Mouse (Mus musculus) effector memory CD4-positive, alpha-beta T cell, adult 5 months (primary cell): ENCODE measurements around the gene Kcnj14. TPM values are rescaled to one million over a fixed set of nuclear protein-coding genes. Genes with fewer than 3 reads are reported as not detected.

Experiments
- polyA plus RNA-seq: library from polyadenylated mRNA; unstranded; fragments of 100-300 nt; shearing (Covaris generic); gene quantifications from one replicate; pipeline ENCODE4 v1.2.1, GENCODE M21; 2017

The Kcnj14 gene
- polyA plus RNA-seq = not detected

GRCm38 (mm10) chr7:45824598-45824997 lies at the start of gene Kcnj14:
Gene Kcnj14, minus strand, starts transcription at chr7:45824782.

DNA sequence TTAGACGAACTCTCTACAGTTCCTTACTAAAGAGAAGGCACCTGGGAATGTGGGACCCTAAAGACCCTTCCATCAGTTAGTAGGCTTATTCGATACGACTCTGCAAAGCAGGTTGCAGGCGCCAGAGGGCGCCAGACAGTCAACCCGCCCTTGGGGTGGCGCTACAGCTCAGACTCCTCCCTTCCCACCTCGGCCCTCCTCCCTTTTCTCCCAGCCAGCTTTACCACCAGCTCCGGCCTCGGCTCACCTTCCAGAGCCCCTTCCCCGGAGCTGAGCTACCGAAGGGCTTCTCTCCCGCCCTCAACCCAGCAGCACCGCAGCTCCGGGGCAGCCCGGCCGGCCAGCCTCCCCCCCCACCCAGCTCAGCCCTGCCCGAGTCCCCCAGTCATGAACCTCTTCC lies 48.0 kb upstream of the Kcnj14 start, which contains the start of gene Kdelr1:
Kdelr1 (plus strand) TSS at position 149 of the 400 bp plus-strand sequence.

DNA sequence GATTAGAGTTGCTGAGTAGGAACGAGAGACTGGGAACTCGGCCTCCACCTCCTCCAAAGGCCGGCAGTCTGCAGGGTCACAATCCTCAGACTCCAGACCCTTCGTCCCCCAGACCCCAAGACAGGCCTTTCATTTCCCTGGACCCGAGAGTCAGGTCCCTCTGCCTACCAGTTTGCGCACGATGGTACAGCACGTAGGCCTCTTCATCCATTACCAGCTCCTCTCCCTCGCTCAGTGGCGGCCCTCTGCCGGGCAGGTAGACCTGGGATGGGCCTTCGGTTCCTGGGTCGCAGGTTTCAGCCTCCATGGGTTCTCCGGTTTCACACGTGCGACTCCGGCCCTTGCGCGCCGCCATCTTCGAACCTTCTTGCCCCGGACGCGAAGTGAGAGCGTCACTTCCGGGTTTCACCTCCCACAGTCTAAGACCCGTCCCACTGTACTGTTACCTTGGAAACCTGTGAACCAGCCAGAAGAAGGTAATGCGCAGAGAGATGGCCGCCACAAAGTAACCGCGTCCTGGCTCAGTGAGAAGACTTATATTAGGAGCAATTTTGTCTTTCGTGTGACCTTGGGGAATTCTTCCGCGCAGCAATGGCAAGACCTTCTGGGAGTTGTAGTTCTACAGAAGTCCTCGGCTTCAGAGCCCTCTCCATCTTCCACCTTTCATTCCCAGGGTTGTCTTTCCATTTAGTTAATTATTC lies 6.0 kb upstream of the Kcnj14 start, which contains the start of gene Grwd1:
Grwd1 (minus strand) TSS at position 518 of the 701 bp plus-strand sequence.

GRCm38 (mm10) chr7:45813787-45814779 lies 10.5 kb downstream of the Kcnj14 start, which contains the start of gene Cyth2:
Gene Cyth2, minus strand, starts transcription at chr7:45814581.

GRCm38 (mm10) chr7:45784524-45785372 lies 39.8 kb downstream of the Kcnj14 start, which contains the start of gene Sult2b1:
Gene Sult2b1, minus strand, starts transcription at chr7:45784669.

GRCm38 (mm10) chr7:45783511-45784091 lies 41.0 kb downstream of the Kcnj14 start, which contains the start of gene Lmtk3:
Gene Lmtk3, plus strand, starts transcription at chr7:45783738.

Other genes with a start within 250 kb of the Kcnj14 start
- gene Fgf21, start 209.3 kb downstream of the Kcnj14 start, polyA plus RNA-seq = not detected
- gene Fut1, start 207.5 kb downstream of the Kcnj14 start, polyA plus RNA-seq = 0.21 TPM
- gene Izumo1, start 203.0 kb downstream of the Kcnj14 start, polyA plus RNA-seq = not detected
- gene Rasip1, start 197.3 kb downstream of the Kcnj14 start, polyA plus RNA-seq = not detected
- gene Mamstr, start 184.8 kb downstream of the Kcnj14 start, polyA plus RNA-seq = not detected
- not detected for gene Fut2, start 158.4 kb downstream of the Kcnj14 start, polyA plus RNA-seq
- not detected for gene Ntn5, start 140.8 kb downstream of the Kcnj14 start, polyA plus RNA-seq
- not detected for gene Sec1, start 130.4 kb downstream of the Kcnj14 start, polyA plus RNA-seq
- gene Car11, start 124.9 kb downstream of the Kcnj14 start, polyA plus RNA-seq = 1.7 TPM
- 13.8 TPM for gene Dbp, start 119.7 kb downstream of the Kcnj14 start, polyA plus RNA-seq
- 1,532 TPM for gene Rpl18, start 109.3 kb downstream of the Kcnj14 start, polyA plus RNA-seq
- 23.7 TPM for gene Sphk2, start 106.8 kb downstream of the Kcnj14 start, polyA plus RNA-seq
- gene Fam83e, start 103.6 kb downstream of the Kcnj14 start, polyA plus RNA-seq = not detected
- gene Spaca4, start 99.0 kb downstream of the Kcnj14 start, polyA plus RNA-seq = not detected
- 0.21 TPM for gene Lmtk3, start 41.0 kb downstream of the Kcnj14 start, polyA plus RNA-seq
- 11.7 TPM for gene Sult2b1, start 40.1 kb downstream of the Kcnj14 start, polyA plus RNA-seq
- 142 TPM for gene Cyth2, start 10.2 kb downstream of the Kcnj14 start, polyA plus RNA-seq
- gene Grwd1, start 6.2 kb upstream of the Kcnj14 start, polyA plus RNA-seq = 34.5 TPM
- gene Kdelr1, start 48.0 kb upstream of the Kcnj14 start, polyA plus RNA-seq = 51.6 TPM
- gene Grin2d, start 53.6 kb upstream of the Kcnj14 start, polyA plus RNA-seq = 0.47 TPM
- not detected for gene Syngr4, start 71.9 kb upstream of the Kcnj14 start, polyA plus RNA-seq
- gene Tmem143, start 72.2 kb upstream of the Kcnj14 start, polyA plus RNA-seq = 5.3 TPM
- gene Emp3, start 96.6 kb upstream of the Kcnj14 start, polyA plus RNA-seq = 293 TPM
- 1.3 TPM for gene Ccdc114, start 99.3 kb upstream of the Kcnj14 start, polyA plus RNA-seq
- gene Abcc6, start 205.5 kb upstream of the Kcnj14 start, polyA plus RNA-seq = not detected
- gene Nomo1, start 208.9 kb upstream of the Kcnj14 start, polyA plus RNA-seq = 19.9 TPM